9 mouse cellular contexts compared by ENCODE assay signal in the genomic region with DNA sequence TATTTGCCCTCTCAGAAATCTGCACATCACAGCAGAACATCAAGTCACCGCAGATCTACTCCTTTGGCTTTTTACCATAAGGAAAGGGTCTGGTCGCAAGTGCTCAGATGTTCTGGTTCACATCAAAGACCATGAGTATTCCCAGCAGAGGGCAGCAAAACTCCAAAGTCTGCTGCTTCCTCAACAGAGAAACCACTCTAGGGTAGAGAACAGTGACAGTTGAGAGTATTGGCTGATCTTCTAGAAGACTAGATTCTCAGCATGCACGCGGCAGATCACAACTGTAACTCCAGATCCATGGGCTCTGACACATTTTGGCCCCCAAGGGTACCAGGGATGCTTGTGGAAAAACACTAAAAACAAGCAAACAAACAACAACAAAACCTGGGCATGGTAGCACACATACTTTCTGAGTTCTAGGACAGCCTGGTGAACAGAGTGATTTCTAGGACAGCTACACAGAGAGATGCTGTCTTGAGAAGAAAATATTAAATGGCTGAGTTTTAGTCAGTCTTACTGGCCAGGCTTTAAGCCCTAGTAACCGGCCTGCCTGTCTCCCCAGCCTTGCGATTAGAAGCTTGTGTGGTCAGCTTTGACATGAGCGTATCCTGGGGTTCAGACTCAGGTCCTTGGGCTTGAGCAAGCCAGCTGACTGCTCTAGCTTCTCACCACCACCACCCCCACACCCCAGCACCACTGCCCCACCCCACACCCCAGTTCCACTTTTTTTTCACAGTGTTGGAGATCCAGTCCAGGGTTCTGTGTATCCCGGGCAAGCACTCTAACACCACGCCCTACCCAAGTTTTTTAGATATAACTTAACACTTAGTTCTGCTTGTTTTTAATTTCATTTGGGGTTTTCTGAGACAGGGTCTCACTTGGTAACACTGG. TPM values are rescaled to one million over a fixed set of nuclear protein-coding genes. Genes with fewer than 3 reads are reported as not detected.
DNase-seq lines count a peak whose midpoint lies in the region; ATAC-seq lines count a peak whose summit lies in the region.
"Had no signal": no experiment of that assay in that cellular context is flagged by ENCODE, and none has a peak within 500 bp of the region (broad histone marks: within the 10 kb centered on the region; RNA-seq: fewer than 3 reads in every experiment).

No protein-coding gene starts in this region.

- H3K9ac ChIP-seq in liver, embryonic 13.5 days = peak overlapping the region; percentile 22; the same call in 1 of the 2 replicates
- H3K9ac ChIP-seq: embryonic facial prominence, embryonic 12.5 days had no signal

- H3K4me1 ChIP-seq in liver, embryonic 13.5 days (replicated peaks) = peaks cover 69% of the 10 kb centered on the region

- peak; percentile 61; the same call in 1 of the 2 replicates for ATAC-seq in erythroblast, adult 5-6 weeks (replicated peaks; ENCODE audit: low FRiP score, poor library complexity, severe bottlenecking)
- peak; percentile 62 for ATAC-seq in liver, embryonic 13.5 days (ENCODE audit: low read depth)

- 0 out of 2 replicates have a peak overlapping the region, but pooled peaks have one; percentile 2 for H3K27ac ChIP-seq in liver, embryonic 13.5 days

- H3K9me3 ChIP-seq in liver, embryonic 13.5 days (replicated peaks) = no peaks in the 10 kb centered on the region
- H3K9me3 ChIP-seq: embryonic facial prominence, embryonic 12.5 days had no signal

- no peaks in the 10 kb centered on the region for H3K36me3 ChIP-seq in liver, embryonic 13.5 days

- peak; percentile 82 to 84 for DNase-seq in B cell, adult 2 months
- peak; percentile 84 for DNase-seq in adrenal gland, postnatal 14 days
- DNase-seq in heart, postnatal 10 days = peak; percentile 87 to 92
- DNase-seq in kidney, postnatal 36 days = peak; percentile 82 to 91
- peak; percentile 44 for DNase-seq in liver, embryonic 13.5 days
- peak; percentile 85 for DNase-seq in naive thymus-derived CD4-positive, alpha-beta T cell, adult 2 months (ENCODE audit: low read depth)
- DNase-seq in spleen, postnatal 4 days (ENCODE audit: low spot score in 2 of 2) = peak; percentile 79 to 88

- H3K4me2 ChIP-seq in liver, embryonic 13.5 days = no peak overlapping the region
- H3K4me2 ChIP-seq: embryonic facial prominence, embryonic 12.5 days had no signal

- intact Hi-C loops in heart, postnatal 10 days (cut with DNase I) = loop anchor here (1.0 to 5.0 kb wide), 4 partner anchors 83 to 383 kb away; a partner anchor contains a TSS

- WGBS in liver, embryonic 13.5 days (ENCODE audit: insufficient replicate concordance) = 31% methylated on average over 9 of the region's 9 CpGs

- no peaks in the 10 kb centered on the region for H3K27me3 ChIP-seq in liver, embryonic 13.5 days
- H3K27me3 ChIP-seq: embryonic facial prominence, embryonic 12.5 days had no signal

- H3K4me3 ChIP-seq in liver, embryonic 13.5 days (replicated peaks) = no peak overlapping the region
- H3K4me3 ChIP-seq: embryonic facial prominence, embryonic 12.5 days had no signal

RNA-seq across cellular contexts. Expression of a gene that starts 28.2 kb away (rescaled TPM):
- 95.8 and 101 TPM in 2 replicates for total RNA-seq in adrenal gland, postnatal 14 days (2021)
- 25.1 and 26.5 TPM in 2 replicates for total RNA-seq in erythroblast, adult 5-6 weeks (2015; ENCODE audit: low replicate concordance)
- 13.8 and 15.6 TPM in 2 replicates for total RNA-seq in erythroblast, adult 5-6 weeks (2017; ENCODE audit: low replicate concordance)
- 10 to 100 TPM; 49.6 to 54.1 TPM for total RNA-seq in heart, postnatal 10 days (2021)
- 60.8 and 67.3 TPM in 2 replicates for polyA plus RNA-seq in liver, embryonic 13.5 days (2015; fragmentation: Nextera tagmentation; extraction: Ambion mirVana)

RNA-seq across cellular contexts. Expression of a gene that starts 40.7 kb away (rescaled TPM):
- total RNA-seq in adrenal gland, postnatal 14 days (2021) = 35.6 and 40.9 TPM in 2 replicates
- 1.0 and 2.9 TPM in 2 replicates for total RNA-seq in erythroblast, adult 5-6 weeks (2015; ENCODE audit: low replicate concordance)
- 1.4 and 4.6 TPM in 2 replicates for total RNA-seq in erythroblast, adult 5-6 weeks (2017; ENCODE audit: low replicate concordance)
- total RNA-seq in heart, postnatal 10 days (2021) = 1,000 to 10,000 TPM; 1,178 to 1,212 TPM
- polyA plus RNA-seq in liver, embryonic 13.5 days (2015; fragmentation: Nextera tagmentation; extraction: Ambion mirVana) = 5.8 and 7.5 TPM in 2 replicates

Comparison
In these comparisons a context has a peak if more than half of its experiments do, and no peak if none do; other contexts are left out.
1. RNA of a gene that starts 40.7 kb away (total RNA-seq): 1,178 to 1,212 TPM in heart, postnatal 10 days; 35.6 to 40.9 TPM in adrenal gland, postnatal 14 days and 1.0 to 4.6 TPM in erythroblast, adult 5-6 weeks; every median in the first group is over 10 times any median in the second.
2. Peak in every context shown above with its lines, with median percentiles within 50 percentile points of each other: DNase-seq.